Mouse (Mus musculus): Measurements from ENCODE around the gene Thra.

Gene Thra

DNA sequence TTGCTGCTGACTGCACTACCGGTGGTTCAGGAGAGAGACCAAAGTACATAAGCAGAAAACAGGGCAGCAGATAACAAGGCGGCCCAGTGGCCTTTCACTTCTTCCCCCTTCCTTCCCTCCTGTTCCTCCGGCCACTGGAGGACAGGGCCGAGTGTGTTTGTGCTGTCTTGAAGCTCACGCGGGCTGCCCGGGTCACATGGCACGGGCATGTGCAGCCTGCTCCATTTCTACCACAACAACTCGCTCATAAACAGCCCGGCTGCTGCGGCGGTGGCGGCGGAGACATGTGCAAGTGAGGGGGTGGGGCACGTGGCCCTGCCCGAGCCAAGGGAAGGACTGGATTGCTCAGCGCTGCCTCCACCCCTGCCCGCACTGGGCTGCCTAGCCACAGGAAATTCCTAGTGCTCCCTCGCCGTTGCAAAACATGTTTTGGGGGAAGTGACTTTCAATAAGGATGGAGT, 42.8 kb downstream of the Thra start:
- DNase-seq: peak; percentile 76 to 85

DNA sequence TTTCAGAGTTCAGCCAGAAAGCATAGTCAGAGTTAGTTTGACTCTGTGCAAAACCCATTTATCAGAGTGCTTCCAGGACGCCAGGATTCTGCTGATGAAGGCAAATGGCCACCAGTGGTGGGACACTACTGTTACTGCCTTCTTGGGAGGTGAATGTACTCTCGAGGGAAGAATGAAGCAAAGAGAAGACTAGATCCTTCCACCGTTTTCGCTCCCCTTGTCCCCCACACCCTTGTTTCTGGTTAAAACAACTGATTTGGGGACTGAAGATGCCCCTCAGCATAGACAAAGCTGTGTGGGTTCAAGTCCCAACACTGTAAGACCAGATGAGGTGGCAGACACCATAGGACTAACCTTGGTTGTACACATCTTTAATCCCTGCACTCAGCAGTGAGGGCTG, 43.7 kb downstream of the Thra start:
- no peak for DNase-seq

DNA sequence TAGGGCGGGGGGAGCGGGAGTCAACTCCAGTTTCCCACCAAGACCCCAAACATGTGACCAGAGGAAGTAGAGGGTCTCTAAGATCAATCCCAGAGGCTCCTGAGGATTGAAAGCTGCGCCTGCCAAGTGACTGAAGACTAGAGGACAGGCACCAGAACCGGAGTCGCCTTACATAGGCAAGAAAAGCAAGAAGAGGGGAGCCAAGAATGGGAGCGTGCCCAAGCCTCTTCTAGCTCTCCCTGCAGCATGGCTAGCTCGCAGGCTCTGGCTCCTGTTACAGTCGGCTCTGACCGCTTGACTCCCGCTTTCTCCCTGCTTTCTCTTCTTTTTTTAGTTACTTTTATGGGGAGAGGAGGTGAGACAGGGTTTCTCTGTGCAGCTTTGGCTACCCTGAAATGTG, 44.8 kb downstream of the Thra start:
- no peak for DNase-seq

DNA sequence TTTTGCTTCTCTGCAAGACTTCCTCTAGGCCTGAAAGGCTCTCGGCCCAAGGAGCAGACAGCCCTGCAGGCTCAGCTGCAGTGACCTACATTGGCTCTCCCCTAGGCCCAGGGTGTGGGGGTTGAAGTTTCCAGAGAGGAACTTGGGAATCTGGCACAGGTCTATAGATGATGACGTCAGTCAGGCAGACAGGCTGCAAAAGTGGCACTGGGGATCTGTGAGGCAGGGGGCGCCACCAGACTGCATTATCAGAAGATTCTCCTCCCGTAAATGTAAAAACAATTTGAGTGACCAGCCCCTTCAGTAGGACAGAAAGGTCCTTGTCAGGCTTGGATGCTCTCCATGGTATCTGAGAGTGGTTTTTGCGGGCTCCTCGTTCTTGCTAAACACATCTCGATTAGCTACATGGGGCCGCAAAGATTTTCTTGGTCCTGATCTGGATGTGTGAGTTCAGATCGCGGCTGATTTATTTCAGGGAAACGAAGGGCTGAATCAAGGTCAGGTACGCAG, 45.4 kb downstream of the Thra start:
- peak; percentile 81 to 82 for DNase-seq

DNA sequence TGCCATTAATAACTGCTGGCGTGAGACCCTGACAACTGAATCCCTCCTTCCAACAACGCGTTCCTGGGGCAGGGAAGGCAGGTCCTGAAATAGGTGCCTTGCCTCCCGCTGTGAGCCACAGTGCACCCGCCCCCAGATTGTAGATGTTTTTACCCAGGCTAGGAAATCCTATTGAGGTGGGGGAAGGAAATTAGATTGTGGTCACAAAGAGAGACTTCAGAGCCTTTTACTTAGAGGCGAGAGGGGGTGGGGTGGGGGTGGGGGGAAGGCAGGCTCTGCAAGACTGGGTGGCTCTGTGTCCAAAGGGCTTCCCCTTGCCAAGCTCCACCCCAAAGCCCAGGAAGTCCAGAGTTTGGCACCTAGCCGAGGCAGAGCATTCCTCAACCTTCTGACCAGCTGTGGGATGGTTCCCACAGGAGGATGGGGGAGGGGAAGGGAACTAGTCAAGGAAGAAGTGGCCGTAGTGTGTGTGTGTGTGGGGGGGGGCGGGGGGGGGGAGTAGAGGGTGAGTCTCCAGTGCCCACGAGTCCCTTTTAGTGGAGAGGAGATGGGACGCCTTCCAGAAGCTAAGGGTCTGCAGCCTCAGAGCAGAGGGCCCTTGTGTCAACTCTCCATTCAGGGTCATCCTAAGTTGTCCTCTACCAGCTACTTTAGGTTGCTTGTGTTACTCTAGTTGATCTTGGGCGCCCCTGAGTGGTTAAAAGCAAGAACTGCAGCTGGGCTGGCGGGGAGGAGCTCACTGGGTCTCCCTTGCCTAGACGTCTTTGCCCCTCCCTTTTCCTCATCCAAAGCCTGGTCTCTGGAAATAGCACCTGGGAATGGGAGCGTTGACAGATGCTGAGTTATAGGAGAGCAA, 46.1 kb downstream of the Thra start:
- peak; percentile 91 to 93 for DNase-seq

DNA sequence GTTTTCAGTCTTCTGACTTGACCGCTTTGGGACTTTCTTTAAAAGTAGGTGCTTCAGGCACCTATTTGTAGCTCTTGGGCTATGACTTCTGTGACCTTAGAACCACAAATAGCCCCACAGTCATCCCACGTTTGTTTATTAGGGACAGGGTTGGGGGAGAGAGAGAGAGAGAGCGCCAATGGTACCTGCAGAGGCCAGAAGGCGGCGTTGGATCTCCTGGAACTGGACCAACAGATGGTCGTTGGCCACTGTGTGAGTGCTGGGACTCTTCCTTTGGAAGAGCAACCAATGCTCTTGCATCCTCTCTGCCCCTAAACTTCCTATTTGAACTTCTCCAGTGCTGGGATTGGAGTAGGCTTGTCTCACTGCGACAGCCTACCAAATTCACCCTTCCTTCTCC, 46.8 kb downstream of the Thra start:
- DNase-seq: no peak

DNA sequence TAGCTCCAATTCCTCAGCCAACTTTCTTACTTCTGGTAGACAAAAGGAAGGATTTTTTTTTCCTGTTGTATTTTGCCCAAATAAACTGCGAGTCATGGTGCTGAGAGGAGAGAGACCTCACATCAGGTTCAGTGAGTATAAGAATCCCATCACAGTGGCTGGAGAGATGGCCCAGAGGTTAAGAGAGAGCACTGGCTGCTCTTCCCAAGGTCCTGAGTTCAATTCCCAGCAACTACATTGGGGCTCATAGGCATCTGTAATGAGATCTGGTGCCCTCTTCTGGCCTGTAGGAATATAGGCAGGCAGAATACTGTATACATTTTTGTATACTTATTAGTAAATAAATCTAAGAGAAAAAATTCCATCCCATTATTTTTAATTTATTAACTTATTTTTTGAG, 47.3 kb downstream of the Thra start:
- no peak for DNase-seq

DNA sequence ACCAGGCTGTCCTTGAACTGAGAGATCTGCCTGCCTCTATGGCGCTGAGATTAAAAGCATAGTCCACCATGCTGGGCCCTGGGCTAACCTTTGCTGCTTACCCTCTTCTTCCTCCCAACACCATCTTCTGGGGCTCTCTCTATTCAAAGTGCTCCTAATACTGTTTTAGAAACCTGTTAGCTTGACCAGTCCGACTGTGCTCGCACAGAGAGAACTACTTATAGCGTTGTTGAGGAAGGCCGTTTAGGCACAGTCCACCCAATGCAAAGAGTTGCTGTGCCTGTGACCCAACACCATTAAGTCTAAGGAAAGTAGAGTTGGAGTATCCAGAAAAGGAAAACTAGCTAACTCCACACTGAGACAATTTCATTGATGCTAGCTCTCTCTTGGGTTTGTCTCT, 47.7 kb downstream of the Thra start:
- DNase-seq: no peak

DNA sequence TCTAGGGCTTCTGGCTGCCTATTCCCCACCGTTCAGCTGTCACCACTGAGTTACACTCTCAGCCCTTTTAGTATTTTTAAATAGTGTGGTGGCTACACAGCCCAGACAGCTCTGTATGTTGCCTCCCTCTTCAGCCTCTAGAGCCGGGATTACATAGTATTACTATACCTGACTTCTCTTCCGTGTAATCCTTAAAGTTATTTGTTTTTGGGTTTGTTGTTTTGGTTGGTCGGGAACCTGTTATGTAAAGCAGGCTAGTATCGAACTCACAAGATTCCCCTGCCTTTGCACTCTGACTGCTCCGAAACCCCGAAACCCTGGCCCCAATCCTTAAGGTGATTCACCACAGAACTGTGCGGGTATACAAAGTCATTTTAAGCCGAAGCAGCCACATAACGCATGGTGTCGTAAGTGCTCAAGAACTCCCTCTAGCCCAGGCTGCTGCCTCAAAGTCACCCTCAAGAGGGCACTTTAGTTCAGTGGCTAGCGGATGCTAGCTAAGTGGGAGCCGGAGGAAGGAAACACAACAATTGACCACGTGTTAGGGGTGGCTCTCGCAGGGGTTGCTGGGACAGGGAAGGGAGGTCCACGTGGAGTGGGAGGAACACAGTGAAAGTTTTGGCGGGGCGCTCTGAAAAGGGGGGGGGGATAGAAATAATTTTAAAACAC, 48.2 kb downstream of the Thra start:
- DNase-seq: peak; percentile 86 to 90

DNA sequence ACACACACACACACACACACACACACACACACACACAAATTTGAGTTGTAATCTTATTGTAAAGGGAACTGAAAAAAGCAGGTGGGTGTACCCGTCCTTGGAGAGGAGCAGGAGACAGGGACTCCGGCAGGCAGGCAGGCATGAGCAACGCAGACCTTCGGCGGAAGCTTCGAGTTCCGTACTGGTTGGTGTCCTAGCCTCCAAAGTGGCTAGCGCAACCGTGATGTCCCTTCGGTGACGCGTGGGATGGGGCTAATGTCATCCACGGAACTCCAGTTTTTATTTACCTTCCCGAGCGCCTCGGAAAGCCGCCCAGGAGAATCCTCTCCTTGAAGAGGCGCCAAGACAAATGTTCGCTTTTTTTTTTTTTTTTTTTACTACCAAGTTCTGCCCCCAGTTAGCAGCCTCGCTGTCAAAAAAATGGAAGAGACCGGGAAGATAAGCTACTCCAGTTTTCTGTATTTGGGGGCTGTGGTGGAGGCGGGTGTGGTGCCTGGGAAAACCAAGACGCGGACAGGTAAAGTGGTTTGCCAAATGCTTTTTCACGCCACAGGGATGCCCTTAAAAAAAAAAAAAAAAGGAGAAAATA, 48.9 kb downstream of the Thra start:
- peak in 1 of 2 experiments; percentile 50 for DNase-seq

DNA sequence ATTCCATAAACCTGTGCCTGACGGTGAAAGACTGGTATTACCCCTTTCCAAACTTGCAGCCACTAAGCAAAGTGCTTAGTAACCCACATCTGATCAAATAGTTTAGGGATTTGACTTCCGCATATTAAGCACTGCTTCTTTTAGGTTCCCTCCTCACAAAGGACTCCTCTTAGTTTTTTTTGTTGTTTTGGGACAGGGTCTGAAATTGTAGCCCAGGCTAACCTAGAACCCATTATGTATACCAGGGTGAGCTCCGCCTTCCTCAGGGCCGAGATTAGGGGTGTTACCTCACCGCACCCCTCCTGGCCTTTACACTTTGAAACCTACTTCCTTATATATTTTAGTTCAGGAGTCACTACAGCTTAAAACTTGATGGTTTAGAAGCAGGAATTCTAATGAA, 49.4 kb downstream of the Thra start:
- no peak for DNase-seq

DNA sequence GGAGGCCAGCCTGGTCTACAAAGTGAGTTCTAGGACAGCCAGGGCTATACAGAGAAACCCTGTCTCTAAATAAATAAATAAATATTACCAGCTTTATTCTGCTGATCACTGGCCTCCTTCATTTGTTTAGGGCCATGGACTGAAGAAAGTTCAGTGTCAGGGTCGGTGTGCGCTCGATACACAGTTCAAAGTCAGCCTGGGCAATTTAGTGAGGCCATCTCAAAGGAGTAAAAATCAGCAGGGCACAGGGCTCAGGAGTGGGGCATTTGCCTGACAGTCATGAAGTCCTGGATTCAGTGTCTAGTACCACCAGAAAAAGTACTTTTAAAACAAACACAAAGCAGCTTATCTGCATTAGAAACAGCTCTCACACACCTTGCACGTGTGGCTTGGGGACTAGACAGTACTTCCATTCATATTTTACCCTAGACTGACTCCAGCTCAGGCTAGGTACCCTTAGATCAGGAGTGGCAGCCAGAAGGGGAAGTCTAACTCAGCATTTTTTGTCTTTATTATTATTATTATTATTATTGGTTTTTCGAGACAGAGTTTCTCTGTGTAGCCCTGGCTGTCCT, 50.3 kb downstream of the Thra start:
- DNase-seq: no peak

DNA sequence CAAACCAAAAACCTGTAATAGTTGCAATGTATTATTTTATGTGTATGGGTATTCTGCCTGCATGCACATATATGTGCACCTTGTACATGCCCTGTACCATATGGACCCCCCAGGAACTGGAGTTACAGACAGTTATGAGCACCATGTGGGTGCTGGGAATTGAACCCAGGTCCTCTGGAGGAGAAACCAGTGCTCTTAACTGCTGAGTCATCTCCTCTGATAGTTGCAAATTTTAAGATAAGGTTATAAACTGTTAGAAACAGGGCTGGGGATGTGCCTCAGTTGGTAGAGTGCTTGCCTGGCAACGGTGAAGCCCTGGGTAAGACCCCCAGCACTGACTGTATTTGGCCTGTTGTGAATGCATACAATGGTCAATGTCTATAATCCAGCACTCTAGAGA, 51.0 kb downstream of the Thra start:
- no peak for DNase-seq

DNA sequence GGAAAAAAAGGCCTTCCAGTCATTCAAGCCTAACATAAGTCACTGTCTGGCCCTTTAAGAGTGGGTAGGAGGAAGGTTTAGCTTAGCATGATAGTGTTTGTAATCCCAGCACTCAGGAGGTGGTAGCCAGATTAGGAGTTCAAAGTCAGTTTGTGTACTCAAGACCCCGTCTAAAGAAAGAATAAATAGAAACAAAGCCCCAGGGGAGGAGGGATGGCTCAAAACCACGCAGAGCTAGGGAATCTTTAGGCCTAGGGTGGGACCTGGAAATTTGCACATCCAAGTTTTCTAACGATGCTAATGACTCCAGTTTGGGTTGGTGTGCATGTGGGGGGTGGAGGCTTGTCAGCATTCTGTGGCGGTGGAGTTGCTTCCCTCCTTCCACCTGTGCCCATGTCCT, 51.6 kb downstream of the Thra start:
- DNase-seq: no peak

DNA sequence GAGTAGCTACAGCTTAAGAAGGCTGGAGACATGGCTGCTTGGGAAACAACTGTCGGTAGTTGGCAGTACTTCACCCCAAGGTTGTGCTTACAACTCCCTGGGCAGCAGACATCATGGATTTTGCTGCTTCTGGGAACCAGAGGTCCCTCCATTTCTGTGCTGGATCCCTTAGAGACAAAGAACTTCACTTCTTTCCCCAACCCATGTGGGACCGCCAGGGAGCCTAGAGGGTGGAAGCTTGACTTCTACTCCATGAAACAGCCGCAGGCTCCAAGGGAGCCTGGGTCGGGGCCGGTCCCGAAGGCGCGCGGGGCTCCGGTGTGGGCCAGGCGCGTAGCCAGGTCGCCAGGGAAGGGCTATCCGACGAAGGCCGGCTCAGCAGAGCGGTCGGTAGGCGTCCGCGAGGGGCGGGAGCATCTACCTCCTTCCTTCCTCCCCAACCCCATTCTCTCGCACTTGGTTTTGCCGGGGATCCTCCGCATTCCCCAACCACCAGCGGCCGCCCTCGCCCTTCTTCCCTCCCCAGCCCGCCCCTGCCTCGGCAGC, 54.1 kb downstream of the Thra start:
- no peak for DNase-seq

DNA sequence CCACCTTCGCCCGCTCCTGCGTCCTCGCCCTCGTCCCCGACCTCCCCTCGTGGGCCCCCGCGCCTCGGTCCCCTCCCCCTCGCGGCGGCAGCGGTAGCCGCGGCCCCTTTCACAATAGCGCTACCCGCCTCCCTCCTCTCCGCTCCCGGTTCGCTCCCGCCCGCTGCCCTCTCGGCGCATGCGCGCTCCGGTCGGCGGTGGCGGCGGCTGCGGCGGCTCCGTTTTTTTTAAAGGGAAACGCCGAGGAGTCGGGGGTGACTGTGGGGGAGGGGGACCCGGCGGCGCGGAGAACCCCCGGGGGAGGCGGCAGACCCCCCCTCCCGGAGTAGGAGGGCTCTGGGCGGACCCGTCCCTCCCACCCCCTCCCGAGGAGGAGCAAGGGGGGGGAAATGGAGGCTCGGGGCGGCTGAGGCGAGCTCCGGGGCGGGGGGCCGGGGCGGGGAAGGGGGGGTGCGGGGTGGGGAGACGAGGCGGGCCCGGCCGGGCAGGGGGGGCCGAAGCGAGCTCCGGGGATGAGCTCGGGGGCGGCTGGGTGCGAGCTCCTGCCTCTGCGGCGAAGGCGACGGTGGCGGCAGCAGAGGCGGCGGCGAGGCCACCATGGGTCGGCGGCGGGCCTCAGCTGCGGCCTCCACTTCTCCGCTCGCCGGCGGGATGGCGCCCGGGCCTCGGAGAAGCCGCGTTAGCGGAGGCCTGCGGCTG, 54.7 kb downstream of the Thra start, which contains the start of gene Msl1:
Msl1 (plus strand) TSS at position 502 of the 699 bp plus-strand sequence.
- peak; percentile 88 to 92 for DNase-seq

DNA sequence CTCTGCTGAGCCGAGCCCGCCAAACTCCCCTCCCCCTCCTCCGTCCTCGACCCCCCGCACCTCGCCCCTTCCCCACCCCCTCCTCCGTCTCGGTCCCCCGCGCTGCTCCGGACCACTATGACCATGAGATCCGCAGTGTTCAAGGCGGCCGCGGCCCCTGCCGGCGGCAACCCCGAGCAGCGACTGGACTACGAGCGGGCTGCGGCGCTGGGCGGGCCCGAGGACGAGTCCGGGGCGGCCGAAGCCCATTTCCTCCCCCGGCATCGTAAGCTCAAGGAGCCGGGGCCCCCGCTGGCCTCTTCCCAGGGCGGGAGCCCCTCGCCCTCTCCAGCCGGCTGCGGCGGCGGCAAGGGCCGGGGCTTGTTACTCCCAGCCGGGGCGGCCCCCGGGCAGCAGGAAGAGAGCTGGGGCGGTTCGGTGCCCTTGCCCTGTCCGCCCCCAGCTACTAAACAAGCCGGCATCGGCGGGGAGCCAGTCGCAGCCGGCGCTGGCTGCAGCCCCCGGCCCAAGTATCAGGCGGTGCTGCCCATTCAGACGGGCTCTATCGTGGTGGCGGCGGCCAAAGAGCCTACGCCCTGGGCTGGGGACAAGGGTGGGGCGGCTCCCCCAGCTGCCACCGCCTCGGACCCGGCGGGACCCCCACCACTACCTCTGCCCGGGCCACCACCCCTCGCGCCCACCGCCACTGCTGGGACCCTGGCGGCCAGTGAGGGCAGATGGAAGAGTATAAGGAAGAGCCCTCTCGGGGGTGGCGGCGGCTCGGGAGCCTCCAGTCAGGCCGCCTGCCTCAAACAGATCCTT, 55.5 kb downstream of the Thra start:
- peak; percentile 57 to 68 for DNase-seq

DNA sequence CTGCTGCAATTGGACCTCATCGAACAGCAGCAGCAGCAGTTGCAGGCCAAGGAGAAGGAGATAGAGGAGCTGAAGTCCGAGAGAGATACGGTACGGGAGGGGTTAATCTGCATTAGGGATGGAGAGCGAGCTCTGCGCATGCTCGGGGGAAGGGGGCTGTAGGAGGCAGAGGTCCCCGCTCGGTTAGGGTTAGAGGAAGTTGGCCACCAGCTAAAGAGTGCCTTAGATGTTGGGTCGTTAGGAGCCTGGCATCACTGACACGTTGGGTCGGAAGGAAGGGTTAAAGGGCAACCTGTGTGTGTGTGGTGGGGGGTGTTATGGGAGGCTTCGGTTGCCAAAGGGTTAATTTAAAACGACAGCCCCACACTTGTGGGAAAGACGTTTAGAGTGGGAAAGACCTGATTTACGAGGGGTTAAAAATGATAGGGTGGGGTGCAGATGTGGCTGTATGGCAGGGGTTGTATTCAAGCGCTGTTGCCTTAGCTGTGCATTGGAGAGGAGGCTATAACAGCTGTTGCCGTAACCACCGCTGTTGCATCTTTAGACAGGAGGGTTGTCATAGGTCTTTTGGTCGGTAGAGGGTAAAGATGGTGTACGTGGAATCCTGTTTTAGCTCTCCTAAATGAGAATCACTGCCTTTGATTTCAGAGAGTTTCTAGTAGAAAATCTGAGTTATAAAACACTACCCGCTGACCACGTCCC, 56.2 kb downstream of the Thra start:
- peak; percentile 76 to 79 for DNase-seq

DNA sequence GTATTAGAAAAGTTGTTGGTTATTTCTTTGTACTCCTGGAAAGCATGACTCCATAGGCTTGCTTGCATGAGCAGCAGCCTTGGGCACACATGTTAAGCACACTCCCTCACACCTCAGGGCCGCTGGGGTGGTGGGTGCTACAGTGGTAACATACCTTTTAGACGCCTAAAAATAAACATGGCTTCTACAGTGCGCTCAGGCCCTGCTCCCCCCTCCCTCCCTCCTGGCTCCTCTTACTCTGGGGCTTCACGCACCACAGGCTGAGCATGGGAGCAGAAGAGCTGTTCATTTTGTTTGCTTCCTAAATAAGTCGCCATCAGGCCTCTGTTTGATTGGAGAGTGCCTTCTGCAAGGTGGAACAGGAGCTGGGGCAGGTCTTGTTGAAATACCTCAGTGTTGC, 56.9 kb downstream of the Thra start:
- DNase-seq: no peak

DNA sequence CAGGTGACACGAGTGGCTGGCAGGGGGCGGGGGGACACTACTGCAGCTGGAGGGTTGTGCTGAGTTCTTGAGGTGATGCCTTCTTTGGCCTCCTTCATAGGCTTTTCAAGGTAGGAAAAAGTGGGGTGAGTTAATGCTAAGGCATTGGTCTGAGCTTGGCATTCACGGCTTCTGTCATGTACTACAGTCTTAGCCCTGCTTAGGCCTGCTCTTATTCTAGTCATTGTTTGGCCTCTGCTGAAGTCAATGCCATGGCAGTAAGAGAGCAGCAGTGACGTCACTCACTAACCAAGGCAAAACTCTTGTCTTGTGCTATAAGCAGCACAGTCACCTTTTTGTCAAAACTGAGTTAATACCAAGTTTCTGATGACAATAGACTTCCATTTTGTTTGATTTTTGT, 57.5 kb downstream of the Thra start:
- DNase-seq: no peak

DNA sequence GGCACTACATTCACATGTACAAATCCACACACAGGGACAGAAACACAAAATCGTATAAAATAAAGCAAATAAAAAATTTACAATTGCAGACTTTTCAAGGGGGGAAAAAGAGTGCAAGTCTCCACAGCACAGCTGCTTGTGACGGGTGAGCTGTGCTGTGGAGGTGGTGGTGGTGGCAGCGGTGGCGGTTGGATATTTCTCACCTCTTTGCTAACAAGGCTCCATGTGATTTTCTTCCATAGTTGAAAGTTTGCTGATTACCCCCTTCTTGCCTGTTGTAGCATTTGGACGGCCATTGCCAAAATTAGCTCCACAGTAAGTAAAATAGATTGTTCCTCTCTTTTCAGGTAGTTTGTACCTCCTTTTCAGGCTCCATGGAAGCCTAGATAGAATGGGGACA, 64.2 kb downstream of the Thra start, which contains the start of gene Casc3:
Casc3 (plus strand) TSS at position 301 of the 400 bp plus-strand sequence.
- DNase-seq: no peak
